Mouse (Mus musculus) forebrain, embryonic 14.5 days (tissue): ENCODE measurements around the gene Ifih1. TPM values are rescaled to one million over a fixed set of nuclear protein-coding genes. Genes with fewer than 3 reads are reported as not detected.
A peak's percentile ranks its signal among the peaks of the same experiment; 100 is the strongest.

Experiments
- ATAC-seq: fragments of 200-750 bp; cut with Nextera tagmentation; 2 replicates; pipeline ENCODE4 v1.8.0; 2017; ENCODE audit warnings: mild to moderate bottlenecking, moderate library complexity
- DNase-seq: peaks from one replicate; pipeline ENCODE4 v3.0.0-alpha.2; 2015; ENCODE audit warnings: low spot score
- H3K27ac ChIP-seq: fragments of 300-500 bp; sonication (generic); 2 replicates; pipeline ENCODE4 v1.5.1; 2014; ENCODE audit warnings: low read depth, mild to moderate bottlenecking, control low read depth, low read length, moderate library complexity
- H3K27me3 ChIP-seq: fragments of 300-500 bp; sonication (generic); replicated peaks from 2 replicates; pipeline ENCODE4 v1.6.1; 2014; ENCODE audit warnings: low read length, control low read depth, mixed read lengths; ENCODE audit not compliant: control insufficient read depth, insufficient read depth
- H3K36me3 ChIP-seq: fragments of 300-500 bp; sonication (generic); 2 replicates; pipeline ENCODE4 v1.6.1; 2014; ENCODE audit warnings: low read length, control low read depth; ENCODE audit not compliant: control insufficient read depth, insufficient read depth
- H3K4me1 ChIP-seq: fragments of 300-500 bp; sonication (generic); 2 replicates; pipeline ENCODE4 v1.6.1; 2014; ENCODE audit warnings: antibody characterized with exemption, low read length, control low read depth; ENCODE audit not compliant: control insufficient read depth, insufficient read depth
- H3K4me2 ChIP-seq: fragments of 300-500 bp; sonication (generic); 2 replicates; pipeline ENCODE4 v1.6.1; 2014; ENCODE audit warnings: mild to moderate bottlenecking, control low read depth, low read length
- H3K4me3 ChIP-seq: fragments of 300-500 bp; sonication (generic); 2 replicates; pipeline ENCODE4 v1.5.1; 2014; ENCODE audit warnings: low read depth, low read length, control low read depth
- H3K9ac ChIP-seq: fragments of 300-500 bp; sonication (generic); 2 replicates; pipeline ENCODE4 v1.6.1; 2014; ENCODE audit warnings: mild to moderate bottlenecking, low read length, control low read depth, moderate library complexity
- H3K9me3 ChIP-seq: fragments of 300-500 bp; sonication (generic); replicated peaks from 2 replicates; pipeline ENCODE4 v1.6.1; 2016; ENCODE audit warnings: low read length, control low read depth, mixed read lengths; ENCODE audit not compliant: control insufficient read depth
- WGBS: fragments of 180-500 bp; shearing (Covaris S2); extraction: QIAGEN DNeasy Blood & Tissue Kit; methylation state at CpG from one replicate; pipeline ENCODE4 v1.1.7; 2014; 5-methylcytosine and 5-hydroxymethylcytosine counted together
- polyA plus RNA-seq: library from polyadenylated mRNA; unstranded; fragments of >200 nt; fragmentation: Nextera tagmentation; extraction: Ambion mirVana; gene quantifications from 2 replicates; pipeline ENCODE4 v1.2.1, GENCODE M21; 2014

Ifih1 gene
- polyA plus RNA-seq, 1 experiment from 2014 or later, result 1.3 TPM

DNA sequence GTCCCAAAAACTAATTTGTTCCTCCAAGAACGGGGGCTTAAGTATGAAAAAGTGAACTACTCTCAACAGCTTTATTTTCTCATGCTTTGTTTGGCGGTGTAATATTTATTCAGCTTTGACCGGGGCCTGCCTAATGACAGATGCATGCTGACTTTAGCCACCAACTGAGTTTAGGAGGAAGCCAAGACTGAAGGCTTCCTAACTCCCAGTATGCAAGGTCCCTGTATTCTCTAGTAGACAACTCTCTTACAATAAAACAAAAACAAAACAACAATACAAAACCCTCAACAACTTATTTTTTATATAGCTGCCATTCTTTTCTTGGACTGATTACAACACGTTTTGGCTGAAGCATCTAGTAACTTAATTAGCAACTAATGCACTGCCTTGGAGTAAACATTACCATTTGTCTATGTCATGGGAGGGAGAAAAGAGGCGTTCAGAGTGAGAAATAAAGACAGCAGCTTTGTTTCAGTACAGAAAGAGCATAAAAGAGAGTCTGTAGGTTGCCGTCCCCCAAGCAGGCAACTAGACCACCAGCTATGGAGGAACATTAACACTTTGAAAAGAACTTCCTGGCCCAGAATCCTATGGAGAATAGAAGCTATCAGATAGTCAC is 725 bp upstream of the Ifih1 start:
- no peaks in the 10 kb centered on the region for H3K9me3 ChIP-seq
- H3K27ac ChIP-seq, result no peak overlapping the region
- peak overlapping the region; percentile 40 for H3K4me3 ChIP-seq
- no peaks in the 10 kb centered on the region for H3K36me3 ChIP-seq
- ATAC-seq (peak; percentile 38), DNase-seq (peak; percentile 40)
- peak overlapping the region; percentile 77 for H3K4me2 ChIP-seq
- peaks cover 7% of the 10 kb centered on the region; the same call in 1 of the 2 replicates for H3K27me3 ChIP-seq
- no peak overlapping the region; the same call in 1 of the 2 replicates for H3K9ac ChIP-seq
- WGBS, result 2% methylated on average over 6 of the region's 6 CpGs
- peaks cover 13% of the 10 kb centered on the region; the same call in 1 of the 2 replicates for H3K4me1 ChIP-seq

- ATAC-seq (no peak; the same call in 1 of the 2 replicates), DNase-seq (no peak)
- Histone ChIP-seq H3K27me3 (peaks cover 7% of the 10 kb centered on the region; the same call in 1 of the 2 replicates), H3K4me3 (peak overlapping the region; percentile 40), H3K4me1 (peaks cover 13% of the 10 kb centered on the region; the same call in 1 of the 2 replicates), H3K4me2 (peak overlapping the region; percentile 77), H3K9me3 (no peaks in the 10 kb centered on the region), H3K36me3 (no peaks in the 10 kb centered on the region), H3K27ac (no peak overlapping the region), H3K9ac (no peak overlapping the region)
- WGBS, result 45% methylated on average over 12 of the region's 12 CpGs
Measured at GRCm38 (mm10) chr2:62645475-62645874, 580 bp downstream of the Ifih1 start.

GRCm38 (mm10) chr2:62644891-62645290 is 1.2 kb downstream of the Ifih1 start:
- Histone ChIP-seq H3K4me3 (no peak overlapping the region), H3K27me3 (peaks cover 7% of the 10 kb centered on the region; the same call in 1 of the 2 replicates), H3K4me2 (no peak overlapping the region), H3K9me3 (no peaks in the 10 kb centered on the region), H3K9ac (no peak overlapping the region), H3K36me3 (no peaks in the 10 kb centered on the region), H3K4me1 (peaks cover 13% of the 10 kb centered on the region; the same call in 1 of the 2 replicates), H3K27ac (no peak overlapping the region)
- WGBS, result 93% methylated on average over 5 of the region's 5 CpGs
- ATAC-seq, result no peak
- DNase-seq, result no peak

- 43% methylated on average over 21 of the region's 21 CpGs for WGBS
- H3K36me3 ChIP-seq, result no peaks in the 10 kb centered on the region
- H3K4me1 ChIP-seq, result peaks cover 13% of the 10 kb centered on the region; the same call in 1 of the 2 replicates
- no peak for ATAC-seq
- no peak overlapping the region for H3K9ac ChIP-seq
- H3K4me2 ChIP-seq, result peak overlapping the region; percentile 25; the same call in 1 of the 2 replicates
- peaks cover 7% of the 10 kb centered on the region; the same call in 1 of the 2 replicates for H3K27me3 ChIP-seq
- H3K9me3 ChIP-seq, result no peaks in the 10 kb centered on the region
- DNase-seq, result peak; percentile 67
- no peak overlapping the region for H3K27ac ChIP-seq
- H3K4me3 ChIP-seq, result no peak overlapping the region
Measured at GRCm38 (mm10) chr2:62643405-62644305, 2.4 kb downstream of the Ifih1 start.

GRCm38 (mm10) chr2:62639869-62640268 is 6.2 kb downstream of the Ifih1 start:
- no peak overlapping the region for H3K4me3 ChIP-seq
- H3K27me3 ChIP-seq, result peaks cover 4% of the 10 kb centered on the region; the same call in 1 of the 2 replicates
- DNase-seq (no peak), ATAC-seq (no peak)
- 95% methylated on average over 2 of the region's 2 CpGs for WGBS
- H3K9me3 ChIP-seq, result no peaks in the 10 kb centered on the region
- no peak overlapping the region for H3K27ac ChIP-seq
- H3K4me2 ChIP-seq, result no peak overlapping the region
- no peaks in the 10 kb centered on the region for H3K4me1 ChIP-seq
- H3K36me3 ChIP-seq, result no peaks in the 10 kb centered on the region
- H3K9ac ChIP-seq, result no peak overlapping the region

DNA sequence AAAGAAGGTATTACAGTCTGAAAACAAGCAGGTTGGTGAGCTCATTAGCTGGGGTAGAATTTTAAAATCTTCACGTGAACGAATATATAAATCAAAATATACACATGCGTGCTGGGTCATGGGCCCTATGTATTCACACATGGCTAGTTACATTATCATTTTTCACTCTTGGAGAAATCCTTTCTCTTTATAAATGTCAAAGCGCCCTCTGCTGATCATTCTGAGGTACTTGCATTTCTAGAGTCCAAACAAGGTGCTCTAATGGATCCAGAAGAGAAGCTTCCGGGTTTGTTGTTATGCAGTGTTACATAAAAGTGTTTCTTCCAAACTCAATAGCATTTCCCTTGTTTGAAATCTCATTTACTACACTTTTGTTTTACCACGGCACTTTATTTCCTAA is 15.6 kb downstream of the Ifih1 start:
- H3K4me3 ChIP-seq, result no peak overlapping the region
- H3K36me3 ChIP-seq, result no peaks in the 10 kb centered on the region
- no peaks in the 10 kb centered on the region for H3K9me3 ChIP-seq
- DNase-seq (peak; percentile 88), ATAC-seq (peak; percentile 71)
- H3K4me1 ChIP-seq, result no peaks in the 10 kb centered on the region
- WGBS, result 22% methylated on average over 6 of the region's 6 CpGs
- H3K27ac ChIP-seq, result no peak overlapping the region
- no peaks in the 10 kb centered on the region for H3K27me3 ChIP-seq
- no peak overlapping the region for H3K4me2 ChIP-seq
- H3K9ac ChIP-seq, result no peak overlapping the region

DNA sequence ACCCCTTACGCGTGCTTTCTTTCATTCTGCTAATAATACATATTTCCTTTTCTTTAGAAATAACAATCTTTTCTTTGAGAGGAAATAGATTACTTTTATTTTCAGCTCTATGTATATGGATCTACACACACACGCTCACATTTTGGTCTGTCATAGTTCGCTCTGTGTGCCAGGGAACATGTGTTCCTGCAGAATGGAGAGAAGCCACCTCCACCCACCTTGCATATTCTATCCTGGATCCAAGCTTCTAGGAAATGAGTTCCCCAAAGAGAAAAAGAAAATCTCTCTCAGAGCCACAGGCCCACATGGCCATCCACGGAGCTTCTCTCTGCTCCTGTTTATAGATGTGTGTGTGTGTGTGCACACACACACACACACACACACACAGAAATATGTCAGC is 17.7 kb downstream of the Ifih1 start:
- Histone ChIP-seq H3K9ac (no peak overlapping the region), H3K4me1 (peaks cover under 1% of the 10 kb centered on the region; the same call in 1 of the 2 replicates), H3K4me3 (no peak overlapping the region), H3K4me2 (no peak overlapping the region), H3K27me3 (no peaks in the 10 kb centered on the region), H3K36me3 (no peaks in the 10 kb centered on the region), H3K9me3 (no peaks in the 10 kb centered on the region), H3K27ac (no peak overlapping the region)
- ATAC-seq (no peak), DNase-seq (no peak)
- 87% methylated on average over 5 of the region's 5 CpGs for WGBS

DNA sequence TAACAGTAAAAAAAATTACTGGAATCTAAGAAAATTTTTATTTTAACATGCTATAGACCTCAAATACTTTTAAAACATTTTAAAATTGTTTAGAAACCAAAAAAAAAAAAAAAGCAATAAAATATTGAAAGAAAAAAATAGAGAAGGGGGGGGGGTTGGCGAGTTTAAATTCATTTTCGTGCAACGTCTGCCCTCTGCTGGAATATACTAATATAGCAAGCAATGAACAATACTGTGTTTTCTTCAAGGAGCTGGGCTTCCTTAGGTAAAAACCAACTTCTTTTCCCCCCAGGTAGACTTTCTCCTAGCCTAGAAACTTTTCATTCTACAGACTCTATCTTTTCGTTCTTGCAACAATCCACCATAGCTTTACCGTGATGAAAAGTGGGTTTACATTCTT is 18.3 kb downstream of the Ifih1 start:
- H3K9me3 ChIP-seq, result no peaks in the 10 kb centered on the region
- peak; percentile 71 for DNase-seq
- 9% methylated on average over 5 of the region's 5 CpGs for WGBS
- no peaks in the 10 kb centered on the region for H3K36me3 ChIP-seq
- H3K9ac ChIP-seq, result no peak overlapping the region
- no peak overlapping the region for H3K4me3 ChIP-seq
- H3K27ac ChIP-seq, result no peak overlapping the region
- no peaks in the 10 kb centered on the region for H3K27me3 ChIP-seq
- H3K4me1 ChIP-seq, result peaks cover 3% of the 10 kb centered on the region; the same call in 1 of the 2 replicates
- ATAC-seq, result no peak
- H3K4me2 ChIP-seq, result no peak overlapping the region
